Mouse (Mus musculus): ENCODE data around the gene Tusc2. TPM values are rescaled to one million over a fixed set of nuclear protein-coding genes. Genes with fewer than 3 reads are reported as not detected.

Tusc2 gene
- polyA plus RNA-seq, 2 experiments from 2014 or later: 4.1 to 8.1 TPM

DNA sequence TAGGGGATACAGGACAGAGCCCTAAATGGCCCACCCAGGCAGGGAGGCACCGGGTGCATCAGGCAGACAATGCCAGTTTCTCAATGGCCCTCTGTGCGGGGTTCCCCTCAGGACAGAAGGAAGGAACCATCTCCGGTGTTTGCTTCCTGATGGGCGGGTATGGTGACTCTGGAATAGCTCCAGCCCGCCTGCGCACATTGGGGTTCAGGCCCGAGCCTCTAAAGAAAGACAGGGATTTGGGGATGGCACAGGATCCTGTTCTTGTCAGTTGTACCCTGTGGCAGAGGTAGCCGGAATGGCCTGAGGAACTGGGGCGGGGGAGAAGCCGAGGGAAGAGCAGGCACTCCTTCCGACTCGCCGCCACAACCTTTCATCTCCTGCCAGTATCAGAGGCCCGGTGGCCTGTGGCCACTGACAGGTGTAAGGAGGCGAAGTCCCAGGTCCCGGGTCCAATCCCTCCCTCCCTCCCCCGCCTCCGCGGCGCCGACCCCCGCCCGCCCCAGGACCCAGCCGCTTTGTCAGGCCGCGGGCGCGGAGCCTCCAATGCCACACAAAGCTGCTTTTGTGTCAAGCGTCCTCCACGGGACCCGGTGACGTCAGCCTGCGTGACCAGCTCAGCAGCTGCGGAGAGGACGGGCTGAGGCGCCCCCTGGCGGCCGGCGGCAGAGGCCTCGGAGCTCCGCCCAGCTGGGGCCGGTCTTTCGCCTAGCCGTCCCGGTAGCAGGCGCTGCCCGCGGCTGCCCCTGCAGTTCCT is 49.3 kb downstream of the Tusc2 start:
- peak; percentile 95 for ATAC-seq

DNA sequence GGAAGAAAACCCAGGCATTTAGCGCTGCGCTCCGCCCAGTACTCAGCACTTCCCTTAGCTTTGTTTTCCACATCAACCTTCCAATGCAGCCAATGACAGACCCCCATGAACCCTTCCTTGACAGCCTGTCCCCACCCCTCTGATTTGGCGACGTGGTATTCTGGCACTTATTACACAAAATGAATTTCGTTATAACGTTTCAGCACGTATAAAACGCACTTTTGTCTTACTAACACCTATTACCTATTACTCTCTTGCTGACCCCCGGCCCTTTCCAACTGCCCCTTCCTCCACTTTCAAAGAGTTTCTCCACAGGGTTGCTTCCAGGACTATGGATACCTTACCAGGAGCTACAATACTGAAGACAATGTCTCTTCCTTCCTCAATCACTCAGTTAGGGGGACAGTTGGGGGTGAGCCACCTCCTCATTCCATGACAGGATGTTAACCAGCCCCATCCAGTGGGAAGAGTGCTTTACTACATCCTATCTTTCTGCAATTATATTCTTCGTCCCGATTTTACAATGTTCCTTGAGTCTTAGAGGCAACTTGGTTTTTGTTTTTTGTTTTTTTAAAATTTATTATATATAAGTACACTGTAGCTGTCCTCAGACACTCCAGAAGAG is 50.0 kb downstream of the Tusc2 start:
- ATAC-seq: peak; percentile 66

DNA sequence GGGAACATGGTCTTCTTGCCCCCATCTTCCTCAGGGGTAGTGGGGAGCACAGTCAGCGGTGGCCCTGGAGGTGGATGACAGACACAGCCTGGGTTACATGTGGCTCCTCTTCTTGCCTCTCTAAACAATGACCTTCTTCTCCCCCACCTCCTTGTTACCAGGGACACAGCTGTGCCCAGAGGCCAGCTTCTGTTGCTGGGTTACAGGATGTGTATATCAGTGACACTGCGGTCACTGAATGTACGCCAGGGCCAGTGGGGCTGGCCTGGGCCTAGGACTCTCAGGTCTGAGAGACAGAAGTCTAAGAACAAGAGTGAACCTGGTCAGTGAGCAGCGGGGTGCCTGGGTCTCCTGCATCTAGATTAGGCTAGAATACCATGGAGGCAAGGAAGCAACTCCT is 52.0 kb downstream of the Tusc2 start:
- ATAC-seq: no peak

Other genes starting within 250 kb of the Tusc2 start
- 10 to 100 TPM; 27.8 to 29.1 TPM for gene Hemk1, start 224.9 kb upstream of the Tusc2 start, polyA plus RNA-seq (2017; shearing (Covaris generic))
- 1 to 10 TPM; 1.8 to 3.0 TPM for gene 6430571L13Rik, start 222.7 kb upstream of the Tusc2 start, polyA plus RNA-seq (2017; shearing (Covaris generic))
- under 1 TPM; 0.52 to 0.73 TPM for gene Cacna2d2, start 163.6 kb upstream of the Tusc2 start, polyA plus RNA-seq (2017; shearing (Covaris generic))
- gene Tmem115, start 29.3 kb upstream of the Tusc2 start, polyA plus RNA-seq (2017; shearing (Covaris generic)): 10 to 100 TPM; 19.7 to 28.0 TPM
- gene Cyb561d2, start 21.1 kb upstream of the Tusc2 start, polyA plus RNA-seq (2017; shearing (Covaris generic)): 10 to 100 TPM; 67.6 to 79.7 TPM
- gene Nprl2, start 21.0 kb upstream of the Tusc2 start, polyA plus RNA-seq (2017; shearing (Covaris generic)): 10 to 100 TPM; 54.1 to 59.0 TPM
- 1 to 10 TPM in 1 of 2 experiments, not detected in 1; 3.0 TPM for gene Zmynd10, start 16.0 kb upstream of the Tusc2 start, polyA plus RNA-seq (2017; shearing (Covaris generic))
- 10 to 100 TPM; 77.8 to 89.5 TPM for gene Rassf1, start 11.7 kb upstream of the Tusc2 start, polyA plus RNA-seq (2017; shearing (Covaris generic))
- 10 to 100 TPM; 11.0 to 11.7 TPM for gene Hyal2, start 4.7 kb downstream of the Tusc2 start, polyA plus RNA-seq (2017; shearing (Covaris generic))
- gene Hyal1, start 13.7 kb downstream of the Tusc2 start, polyA plus RNA-seq (2017; shearing (Covaris generic)): 1 to 10 TPM; 6.7 to 7.9 TPM
- gene Naa80, start 15.6 kb downstream of the Tusc2 start, polyA plus RNA-seq (2017; shearing (Covaris generic)): 10 to 100 TPM; 25.4 to 34.9 TPM
- gene Hyal3, start 17.6 kb downstream of the Tusc2 start, polyA plus RNA-seq (2017; shearing (Covaris generic)): 1 to 10 TPM in 1 of 2 experiments, under 1 TPM in 1; 0.90 to 1.4 TPM
- 10 to 100 TPM; 30.1 to 36.2 TPM for gene Ifrd2, start 24.4 kb downstream of the Tusc2 start, polyA plus RNA-seq (2017; shearing (Covaris generic))
- not detected for gene Sema3b, start 46.0 kb downstream of the Tusc2 start, polyA plus RNA-seq (2017; shearing (Covaris generic))
- gene Gnai2, start 72.1 kb downstream of the Tusc2 start, polyA plus RNA-seq (2017; shearing (Covaris generic)): 100 to 1,000 TPM; 120 to 139 TPM
- not detected for gene Slc38a3, start 106.3 kb downstream of the Tusc2 start, polyA plus RNA-seq (2017; shearing (Covaris generic))
- gene Gnat1, start 116.5 kb downstream of the Tusc2 start, polyA plus RNA-seq (2017; shearing (Covaris generic)): 1 to 10 TPM in 1 of 2 experiments, not detected in 1; 1.6 TPM
- not detected for gene Sema3f, start 147.2 kb downstream of the Tusc2 start, polyA plus RNA-seq (2017; shearing (Covaris generic))
- gene Rbm5, start 207.7 kb downstream of the Tusc2 start, polyA plus RNA-seq (2017; shearing (Covaris generic)): 100 to 1,000 TPM; 280 to 324 TPM